ENCODE assay signal across 8 mouse cellular contexts in genomic region chr19:38125219-38125610, GRCm38 (mm10). TPM values are rescaled to one million over a fixed set of nuclear protein-coding genes. Genes with fewer than 3 reads are reported as not detected.
DNase-seq lines count a peak whose midpoint lies in the region; ATAC-seq and TF ChIP-seq lines count a peak whose summit lies in the region.

Gene Rbp4, minus strand, starts transcription at chr19:38125281.

- H3K9ac ChIP-seq in heart, embryonic 11.5 days (ENCODE audit: low read depth, low read length) = peak within 1 kb of the TSS; percentile 54; the same call in 1 of the 2 replicates
- H3K9ac ChIP-seq in forebrain, embryonic 12.5 days = peak within 1 kb of the TSS; percentile 57
- peak within 1 kb of the TSS; percentile 37; the same call in 1 of the 2 replicates for H3K9ac ChIP-seq in limb, embryonic 15.5 days

- H3K27ac ChIP-seq in heart, embryonic 11.5 days (ENCODE audit: low read depth, low read length) = no peak within 1 kb of the TSS
- H3K27ac ChIP-seq in forebrain, embryonic 12.5 days = no peak within 1 kb of the TSS
- H3K27ac ChIP-seq in limb, embryonic 15.5 days = peak within 1 kb of the TSS; percentile 54; the same call in 1 of the 2 replicates

- no peak for TF ChIP-seq CTCF in E14TG2a.4 (conservative IDR thresholded peaks at IDR 0.05; ENCODE audit: low read length)

- peak within 1 kb of the TSS; percentile 93 for H3K4me2 ChIP-seq in heart, embryonic 11.5 days
- peak within 1 kb of the TSS; percentile 86 for H3K4me2 ChIP-seq in forebrain, embryonic 12.5 days
- peak within 1 kb of the TSS; percentile 94 for H3K4me2 ChIP-seq in limb, embryonic 15.5 days

- no peaks in the 10 kb centered on the region for H3K36me3 ChIP-seq in heart, embryonic 11.5 days (ENCODE audit: control insufficient read depth, insufficient read depth, low read length)
- no peaks in the 10 kb centered on the region for H3K36me3 ChIP-seq in E14TG2a.4 (ENCODE audit: insufficient read depth, low read length)
- H3K36me3 ChIP-seq in forebrain, embryonic 12.5 days (replicated peaks) = no peaks in the 10 kb centered on the region
- H3K36me3 ChIP-seq in limb, embryonic 15.5 days = no peaks in the 10 kb centered on the region

- H3K4me3 ChIP-seq in heart, embryonic 11.5 days (ENCODE audit: low read depth, low read length) = peak within 1 kb of the TSS; percentile 64
- peak within 1 kb of the TSS; percentile 76 for H3K4me3 ChIP-seq in E14TG2a.4 (replicated peaks; ENCODE audit: low read length)
- H3K4me3 ChIP-seq in forebrain, embryonic 12.5 days (replicated peaks) = peak within 1 kb of the TSS; percentile 57
- H3K4me3 ChIP-seq in limb, embryonic 15.5 days = peak within 1 kb of the TSS; percentile 53

- no peak for DNase-seq in heart, adult 8-10 months (ENCODE audit: low spot score)
- DNase-seq in embryo, embryonic 10 days (ENCODE audit: low spot score) = no peak
- no peak for DNase-seq in cerebellum, adult 9-10 months
- no peak for DNase-seq in thymus, postnatal 14 days

- ATAC-seq in heart, embryonic 11.5 days (replicated peaks; ENCODE audit: insufficient number of reproducible peaks, low FRiP score, low TSS enrichment) = no peak
- no peak for ATAC-seq in forebrain, embryonic 12.5 days (ENCODE audit: low FRiP score)
- no peak for ATAC-seq in limb, embryonic 15.5 days (ENCODE audit: insufficient number of reproducible peaks, low FRiP score, low TSS enrichment, low read depth)

- 63% methylated on average over 6 of the region's 6 CpGs for WGBS in heart, embryonic 11.5 days (ENCODE audit: insufficient replicate concordance)
- 66% methylated on average over 6 of the region's 6 CpGs for WGBS in forebrain, embryonic 12.5 days
- 64% methylated on average over 6 of the region's 6 CpGs for WGBS in limb, embryonic 15.5 days

- H3K4me1 ChIP-seq in heart, embryonic 11.5 days (ENCODE audit: control insufficient read depth, insufficient read depth, low read length) = no peaks in the 10 kb centered on the region; the same call in 1 of the 2 replicates
- peaks cover 16% of the 10 kb centered on the region for H3K4me1 ChIP-seq in E14TG2a.4 (replicated peaks; ENCODE audit: low read depth, low read length)
- H3K4me1 ChIP-seq in forebrain, embryonic 12.5 days = peaks cover 10% of the 10 kb centered on the region
- peaks cover 13% of the 10 kb centered on the region for H3K4me1 ChIP-seq in limb, embryonic 15.5 days

- peaks cover 30% of the 10 kb centered on the region for H3K27me3 ChIP-seq in heart, embryonic 11.5 days (ENCODE audit: control insufficient read depth, insufficient read depth, low read length)
- peaks cover 75% of the 10 kb centered on the region for H3K27me3 ChIP-seq in E14TG2a.4 (ENCODE audit: insufficient read depth, low read length)
- H3K27me3 ChIP-seq in forebrain, embryonic 12.5 days = peaks cover 41% of the 10 kb centered on the region
- H3K27me3 ChIP-seq in limb, embryonic 15.5 days = peaks cover 26% of the 10 kb centered on the region

- no peaks in the 10 kb centered on the region for H3K9me3 ChIP-seq in heart, embryonic 11.5 days (replicated peaks; ENCODE audit: control insufficient read depth, low read length)
- no peaks in the 10 kb centered on the region for H3K9me3 ChIP-seq in E14TG2a.4 (ENCODE audit: low read length)
- H3K9me3 ChIP-seq in forebrain, embryonic 12.5 days = no peaks in the 10 kb centered on the region
- H3K9me3 ChIP-seq in limb, embryonic 15.5 days = no peaks in the 10 kb centered on the region

RNA-seq across cellular contexts. Expression of gene Rbp4, which starts in this region (rescaled TPM):
- polyA plus RNA-seq in heart, embryonic 11.5 days (2014; fragmentation: Nextera tagmentation; extraction: Ambion mirVana) = 8.8 and 33.6 TPM in 2 replicates
- 1 to 10 TPM; 1.9 to 2.4 (median 2.2) TPM for total RNA-seq in heart, adult 8-10 months (2022)
- 0.75 and 0.94 TPM in 2 replicates for polyA plus RNA-seq in forebrain, embryonic 12.5 days (2016; fragmentation: Nextera tagmentation; extraction: Ambion mirVana)
- polyA plus RNA-seq in limb, embryonic 15.5 days (2015; fragmentation: Nextera tagmentation; extraction: Ambion mirVana) = 22.4 and 25.6 TPM in 2 replicates
